Comparison of ENCODE assay signal across 12 mouse cellular contexts in genomic region chr11:79014602-79015325, GRCm38 (mm10). TPM values are rescaled to one million over a fixed set of nuclear protein-coding genes. Genes with fewer than 3 reads are reported as not detected.
DNase-seq lines count a peak whose midpoint lies in the region; ATAC-seq and TF ChIP-seq lines count a peak whose summit lies in the region.
"Had no signal": no experiment of that assay in that cellular context is flagged by ENCODE, and none has a peak within 500 bp of the region (broad histone marks: within the 10 kb centered on the region; RNA-seq: fewer than 3 reads in every experiment).

No protein-coding gene starts in this region.

- WGBS in forebrain, embryonic 11.5 days: 80% methylated on average over 15 of the region's 15 CpGs
- 77% methylated on average over 15 of the region's 15 CpGs for WGBS in forebrain, embryonic 15.5 days
- WGBS in kidney, embryonic 14.5 days: 65% methylated on average over 15 of the region's 15 CpGs
- 74% methylated on average over 15 of the region's 15 CpGs for WGBS in kidney, adult 2 months
- 72% methylated on average over 15 of the region's 15 CpGs for WGBS in hindbrain, embryonic 14.5 days

- TF ChIP-seq CTCF in kidney, adult 2 months (conservative IDR thresholded peaks at IDR 0.05; ENCODE audit: insufficient read depth, insufficient read length, low read depth, low read length): no peak
- no peak for TF ChIP-seq CTCF in CH12.LX (conservative IDR thresholded peaks at IDR 0.05 in 1 of 2, IDR thresholded peaks at IDR 0.05 in 1 of 2; ENCODE audit: low read depth in 2 of 2, low read length in 2 of 2)

- ATAC-seq in forebrain, embryonic 11.5 days (replicated peaks; ENCODE audit: low FRiP score): no peak
- no peak for ATAC-seq in forebrain, embryonic 15.5 days (replicated peaks)
- ATAC-seq in kidney, embryonic 14.5 days (ENCODE audit: low FRiP score, low TSS enrichment): no peak
- no peak for ATAC-seq in hindbrain, embryonic 14.5 days (ENCODE audit: low FRiP score)
- ATAC-seq in monocyte, adult 5-6 weeks (replicated peaks; ENCODE audit: insufficient number of reproducible peaks, low FRiP score, low TSS enrichment, poor library complexity, severe bottlenecking): no peak
- ATAC-seq: lung, postnatal 0 days had no signal

- peak; percentile 45 for DNase-seq in forebrain, embryonic 11.5 days (ENCODE audit: low spot score)
- no peak for DNase-seq in kidney, adult 2 months
- DNase-seq in CH12.LX (ENCODE audit: extremely low read depth): no peak
- no peak for DNase-seq in hindbrain, embryonic 14.5 days (ENCODE audit: low spot score)
- DNase-seq in T-cell, adult 2 months (ENCODE audit: low spot score): no peak
- DNase-seq: cerebellum, postnatal 25 days; left cerebral cortex, postnatal 4 days; midbrain, embryonic 14.5 days had no signal

- H3K27me3 ChIP-seq in forebrain, embryonic 11.5 days (ENCODE audit: control insufficient read depth, insufficient read depth, low read length): no peaks in the 10 kb centered on the region
- H3K27me3 ChIP-seq in forebrain, embryonic 15.5 days: no peaks in the 10 kb centered on the region
- H3K27me3 ChIP-seq in kidney, embryonic 14.5 days (ENCODE audit: control insufficient read depth, insufficient read depth, low read length): no peaks in the 10 kb centered on the region
- no peaks in the 10 kb centered on the region for H3K27me3 ChIP-seq in kidney, adult 2 months (replicated peaks; ENCODE audit: control insufficient read depth, insufficient read depth, low read length)
- H3K27me3 ChIP-seq in CH12.LX (replicated peaks): no peaks in the 10 kb centered on the region
- H3K27me3 ChIP-seq in hindbrain, embryonic 14.5 days (ENCODE audit: control insufficient read depth, insufficient read depth, low read length): no peaks in the 10 kb centered on the region

- no peaks in the 10 kb centered on the region for H3K4me1 ChIP-seq in forebrain, embryonic 11.5 days (replicated peaks; ENCODE audit: control insufficient read depth, insufficient read depth, low read length)
- no peaks in the 10 kb centered on the region for H3K4me1 ChIP-seq in forebrain, embryonic 15.5 days
- H3K4me1 ChIP-seq in kidney, embryonic 14.5 days (ENCODE audit: control insufficient read depth, insufficient read depth, low read length): 0 out of 2 replicates have a peak, but pooled peaks cover 6% of the 10 kb centered on the region
- H3K4me1 ChIP-seq in kidney, adult 2 months (ENCODE audit: control insufficient read depth, insufficient read depth, low read length): no peaks in the 10 kb centered on the region
- H3K4me1 ChIP-seq in CH12.LX (ENCODE audit: control insufficient read depth in 1 of 2, insufficient read depth in 2 of 2): peaks cover 18 to 62% of the 10 kb centered on the region in 2 experiments
- H3K4me1 ChIP-seq in hindbrain, embryonic 14.5 days (replicated peaks; ENCODE audit: control insufficient read depth, insufficient read depth, low read length): no peaks in the 10 kb centered on the region

- in situ Hi-C loops in CH12.LX (cut with MboI; ENCODE audit: low pct_ligation_motif_present, low pct_unique_long_range_greater_than_20kb, low sequenced_read_pairs): no loop called here

- TF ChIP-seq EP300 in CH12.LX (IDR thresholded peaks at IDR 0.05; ENCODE audit: low read length): no peak

- no peaks in the 10 kb centered on the region for H3K9me3 ChIP-seq in forebrain, embryonic 11.5 days (ENCODE audit: control insufficient read depth, low read length)
- no peaks in the 10 kb centered on the region for H3K9me3 ChIP-seq in forebrain, embryonic 15.5 days
- no peaks in the 10 kb centered on the region for H3K9me3 ChIP-seq in kidney, embryonic 14.5 days (ENCODE audit: control insufficient read depth, low read length)
- peaks cover 6% of the 10 kb centered on the region for H3K9me3 ChIP-seq in CH12.LX (replicated peaks; ENCODE audit: low read length)
- no peaks in the 10 kb centered on the region for H3K9me3 ChIP-seq in hindbrain, embryonic 14.5 days (ENCODE audit: control insufficient read depth, low read length)

- no peak overlapping the region for H3K4me2 ChIP-seq in forebrain, embryonic 11.5 days (ENCODE audit: low read depth, low read length, severe bottlenecking)
- H3K4me2 ChIP-seq in forebrain, embryonic 15.5 days (replicated peaks): no peak overlapping the region
- H3K4me2 ChIP-seq in kidney, embryonic 14.5 days (replicated peaks; ENCODE audit: low read depth, low read length): no peak overlapping the region
- H3K4me2 ChIP-seq in CH12.LX (ENCODE audit: insufficient read depth, low read depth, poor library complexity, severe bottlenecking): no peak overlapping the region
- no peak overlapping the region for H3K4me2 ChIP-seq in hindbrain, embryonic 14.5 days (replicated peaks)

- no peak overlapping the region for H3K4me3 ChIP-seq in forebrain, embryonic 11.5 days (ENCODE audit: low read depth, low read length)
- no peak overlapping the region for H3K4me3 ChIP-seq in forebrain, embryonic 15.5 days
- no peak overlapping the region for H3K4me3 ChIP-seq in kidney, embryonic 14.5 days (ENCODE audit: low read length)
- H3K4me3 ChIP-seq in kidney, adult 2 months (ENCODE audit: insufficient read depth, low read depth, low read length): no peak overlapping the region
- H3K4me3 ChIP-seq in CH12.LX (replicated peaks in 1 of 3; ENCODE audit: low read depth in 2 of 3, low read length in 2 of 3, poor library complexity in 1 of 3): no peak overlapping the region
- H3K4me3 ChIP-seq in hindbrain, embryonic 14.5 days (replicated peaks; ENCODE audit: low read length): no peak overlapping the region

- no peak for TF ChIP-seq RAD21 in CH12.LX (IDR thresholded peaks at IDR 0.05; ENCODE audit: low read depth, low read length)

- dilution Hi-C loops in CH12.LX (cut with MboI; ENCODE audit: extremely low pct_ligation_motif_present, extremely low pct_unique_long_range_greater_than_20kb, low sequenced_read_pairs): no loop called here

- no peak overlapping the region for H3K27ac ChIP-seq in forebrain, embryonic 11.5 days (ENCODE audit: low read depth, low read length)
- H3K27ac ChIP-seq in forebrain, embryonic 15.5 days (replicated peaks): no peak overlapping the region
- H3K27ac ChIP-seq in kidney, embryonic 14.5 days (ENCODE audit: low read depth, low read length): no peak overlapping the region
- no peak overlapping the region for H3K27ac ChIP-seq in kidney, adult 2 months (ENCODE audit: insufficient read depth, low read depth, low read length)
- no peak overlapping the region for H3K27ac ChIP-seq in CH12.LX (ENCODE audit: insufficient read depth, low read depth)
- H3K27ac ChIP-seq in hindbrain, embryonic 14.5 days: no peak overlapping the region

- TF ChIP-seq POLR2A in kidney, adult 2 months (IDR thresholded peaks at IDR 0.05; ENCODE audit: low read depth, low read length): no peak
- TF ChIP-seq POLR2A in CH12.LX (IDR thresholded peaks at IDR 0.05; ENCODE audit: low read depth, low read length): peak; percentile 22; the same call in 1 of the 2 replicates

- H3K36me3 ChIP-seq in forebrain, embryonic 11.5 days (ENCODE audit: control insufficient read depth, insufficient read depth, low read length): no peaks in the 10 kb centered on the region
- H3K36me3 ChIP-seq in forebrain, embryonic 15.5 days: peaks cover 5% of the 10 kb centered on the region; the same call in 1 of the 2 replicates
- peaks cover 17% of the 10 kb centered on the region; the same call in 1 of the 2 replicates for H3K36me3 ChIP-seq in kidney, embryonic 14.5 days (ENCODE audit: control insufficient read depth, insufficient read depth, low read length)
- H3K36me3 ChIP-seq in kidney, adult 2 months (ENCODE audit: control insufficient read depth, insufficient read depth, low read length): no peaks in the 10 kb centered on the region
- H3K36me3 ChIP-seq in CH12.LX (replicated peaks in 1 of 2; ENCODE audit: control insufficient read depth in 1 of 2, insufficient read depth in 1 of 2, low read length in 1 of 2): peaks cover 55 to 69% of the 10 kb centered on the region in 2 experiments
- H3K36me3 ChIP-seq in hindbrain, embryonic 14.5 days (replicated peaks; ENCODE audit: control insufficient read depth, insufficient read depth): peaks cover 11% of the 10 kb centered on the region

- H3K79me2 ChIP-seq in CH12.LX (replicated peaks; ENCODE audit: control insufficient read depth, extremely low read depth, insufficient read depth, poor library complexity, severe bottlenecking): no peaks in the 10 kb centered on the region

- H3K9ac ChIP-seq in forebrain, embryonic 11.5 days (ENCODE audit: low read length): no peak overlapping the region
- no peak overlapping the region for H3K9ac ChIP-seq in forebrain, embryonic 15.5 days (replicated peaks)
- H3K9ac ChIP-seq in kidney, embryonic 14.5 days (ENCODE audit: low read depth, low read length): 0 out of 2 replicates have a peak overlapping the region, but pooled peaks have one; percentile 8
- no peak overlapping the region for H3K9ac ChIP-seq in CH12.LX (ENCODE audit: insufficient read depth, low read depth)
- H3K9ac ChIP-seq in hindbrain, embryonic 14.5 days: peak overlapping the region; percentile 11; the same call in 1 of the 2 replicates

TF ChIP-seq in CH12.LX, 34 proteins besides CTCF, POLR2A, EP300 and RAD21:
- TF ChIP-seq ETS1 (conservative IDR thresholded peaks at IDR 0.05; ENCODE audit: low read depth, low read length): no peak
- TF ChIP-seq BHLHE40 (IDR thresholded peaks at IDR 0.05; ENCODE audit: low read depth, low read length): no peak
- TF ChIP-seq IRF4 (IDR thresholded peaks at IDR 0.05; ENCODE audit: low read depth, low read length): peak; percentile 26; the same call in 1 of the 2 replicates
- no peak for TF ChIP-seq MYC (IDR thresholded peaks at IDR 0.05; ENCODE audit: low read depth, low read length)

RNA-seq across cellular contexts. Expression of gene Lgals9, which starts 30.0 kb away (rescaled TPM):
- polyA plus RNA-seq in forebrain, embryonic 11.5 days (2014; fragmentation: Nextera tagmentation; extraction: Ambion mirVana): 3.7 and 4.0 TPM in 2 replicates
- 7.2 and 7.8 TPM in 2 replicates for polyA plus RNA-seq in forebrain, embryonic 15.5 days (2015; fragmentation: Nextera tagmentation; extraction: Ambion mirVana)
- 24.6 and 26.4 TPM in 2 replicates for polyA plus RNA-seq in kidney, embryonic 14.5 days (2014; fragmentation: Nextera tagmentation; extraction: Ambion mirVana)
- polyA plus RNA-seq in kidney, adult 2 months (2012; rRNA removed): 55.3 and 63.4 TPM in 2 replicates
- total RNA-seq in CH12.LX (2012; rRNA removed) (3.2 and 4.9 TPM in 2 replicates), CH12.LX (2014; rRNA removed) (3.7 and 5.0 TPM in 2 replicates)
- 16.1 and 16.4 TPM in 2 replicates for polyA plus RNA-seq in CH12.LX (2012; ENCODE audit: insufficient read length, low read depth)
- 12.2 and 13.7 TPM in 2 replicates for polyA plus RNA-seq in hindbrain, embryonic 14.5 days (2014; fragmentation: Nextera tagmentation; extraction: Ambion mirVana)
- 23.7 to 36.3 TPM (median 30.3 TPM) in 3 replicates for total RNA-seq in monocyte, adult 5-6 weeks (2017)

Comparison
In these comparisons a context has a peak if more than half of its experiments do, and no peak if none do; other contexts are left out.
1. H3K9ac ChIP-seq: peak in kidney, embryonic 14.5 days (single experiment) and hindbrain, embryonic 14.5 days (single experiment); none in forebrain, embryonic 11.5 days (single experiment), forebrain, embryonic 15.5 days (single experiment) and CH12.LX (single experiment).